Mouse (Mus musculus) E14TG2a.4 (cell line): ENCODE results near the gene Myd88.

ENCODE experiments used
- CTCF ChIP-seq: conservative IDR thresholded peaks from 2 replicates; pipeline ENCODE4 v1.5.1; 2014; ENCODE audit warnings: low read length
- NANOG ChIP-seq: IDR thresholded peaks from 2 replicates; pipeline ENCODE4 v1.6.1; 2014; ENCODE audit warnings: borderline replicate concordance, low read length, mixed read lengths

- no peak for TF ChIP-seq CTCF
- TF ChIP-seq NANOG, result no peak
These were observed 16.8 kb upstream of the Myd88 start for GRCm38 (mm10) chr9:119358058-119358429.
